Mouse (Mus musculus) cerebellum, adult (tissue): ENCODE results near the gene L3mbtl1.

Source experiments
- ATAC-seq: cut with Nextera tagmentation; 2 replicates; pipeline ENCODE4 v1.9.2; 2017; ENCODE audit warnings: mild to moderate bottlenecking, moderate library complexity, mixed read lengths; ENCODE audit not compliant: insufficient number of reproducible peaks, low FRiP score, low TSS enrichment

L3mbtl1 gene

GRCm38 (mm10) chr2:162935700-162936099, 7.6 kb upstream of the L3mbtl1 start:
- ATAC-seq, result no peak

GRCm38 (mm10) chr2:162939562-162939961, 3.7 kb upstream of the L3mbtl1 start:
- ATAC-seq, result no peak

- no peak for ATAC-seq
These were observed 659 bp downstream of the L3mbtl1 start for GRCm38 (mm10) chr2:162943931-162944330.

- no peak for ATAC-seq
These were observed 3.7 kb downstream of the L3mbtl1 start for GRCm38 (mm10) chr2:162946964-162947363.

GRCm38 (mm10) chr2:162947736-162948135, 4.5 kb downstream of the L3mbtl1 start:
- ATAC-seq, result no peak

GRCm38 (mm10) chr2:162948221-162948620, 4.9 kb downstream of the L3mbtl1 start:
- no peak for ATAC-seq

GRCm38 (mm10) chr2:162950776-162951175, 7.5 kb downstream of the L3mbtl1 start:
- ATAC-seq, result no peak

- no peak for ATAC-seq
These were observed 13.6 kb downstream of the L3mbtl1 start for GRCm38 (mm10) chr2:162956843-162957242.

- no peak for ATAC-seq
These were observed 18.0 kb downstream of the L3mbtl1 start for GRCm38 (mm10) chr2:162961321-162961720.

- ATAC-seq, result no peak
These were observed 23.5 kb downstream of the L3mbtl1 start for GRCm38 (mm10) chr2:162966734-162967133.

- 0 out of 2 replicates have a peak, but pooled peaks have one; percentile 32 for ATAC-seq
These were observed 25.1 kb downstream of the L3mbtl1 start for GRCm38 (mm10) chr2:162968357-162968756.

- ATAC-seq, result no peak
These were observed 25.8 kb downstream of the L3mbtl1 start for GRCm38 (mm10) chr2:162969101-162969500.

GRCm38 (mm10) chr2:162970896-162971295, 27.6 kb downstream of the L3mbtl1 start:
- ATAC-seq, result no peak

- no peak for ATAC-seq
These were observed 29.5 kb downstream of the L3mbtl1 start for GRCm38 (mm10) chr2:162972752-162973151.

- ATAC-seq, result no peak
These were observed 29.9 kb downstream of the L3mbtl1 start for GRCm38 (mm10) chr2:162973206-162973605.

- no peak for ATAC-seq
These were observed 30.4 kb downstream of the L3mbtl1 start for GRCm38 (mm10) chr2:162973637-162974036.

GRCm38 (mm10) chr2:162975157-162975775, 32.0 kb downstream of the L3mbtl1 start:
- ATAC-seq, result peak; percentile 20; the same call in 1 of the 2 replicates

- ATAC-seq, result no peak; the same call in 1 of the 2 replicates
These were observed 32.7 kb downstream of the L3mbtl1 start for GRCm38 (mm10) chr2:162976001-162976400.

- ATAC-seq, result no peak
These were observed 41.1 kb downstream of the L3mbtl1 start for GRCm38 (mm10) chr2:162984381-162984780.

- ATAC-seq, result no peak
These were observed 42.7 kb downstream of the L3mbtl1 start for GRCm38 (mm10) chr2:162985923-162986322.

GRCm38 (mm10) chr2:162986764-162987163, 43.5 kb downstream of the L3mbtl1 start:
- ATAC-seq, result no peak

- no peak for ATAC-seq
These were observed 43.9 kb downstream of the L3mbtl1 start, which contains the start of gene Sgk2 for GRCm38 (mm10) chr2:162987218-162987617. Sgk2 (plus strand) TSS chr2:162987330.
